13 mouse cellular contexts compared by ENCODE assay signal in genomic region chr3:70311055-70311454, GRCm38 (mm10).
A peak's percentile ranks its signal among the peaks of the same experiment; 100 is the strongest.
DNase-seq lines count a peak whose midpoint lies in the region.
"Had no signal": no experiment of that assay in that cellular context is flagged by ENCODE, and none has a peak within 500 bp of the region (broad histone marks: within the 10 kb centered on the region; RNA-seq: fewer than 3 reads in every experiment).

No protein-coding gene starts in this region.

- intact Hi-C loops in left cerebral cortex, postnatal 10 days (cut with DNase I) = no loop called here

- peak; percentile 28 to 74 for DNase-seq in frontal cortex, postnatal 36 days (ENCODE audit: low spot score in 2 of 2)
- no peak for DNase-seq in frontal cortex, postnatal 25 days (ENCODE audit: low spot score in 2 of 2)
- DNase-seq in left cerebral cortex, adult 11 months (ENCODE audit: low spot score) = peak; percentile 33
- no peak for DNase-seq in left cerebral cortex, postnatal 10 days (ENCODE audit: extremely low spot score in 1 of 2, low spot score in 2 of 2)
- peak; percentile 6 to 45 for DNase-seq in right cerebral cortex, postnatal 36 days (ENCODE audit: low spot score in 2 of 2)
- no peak for DNase-seq in right cerebral cortex, postnatal 14 days
- no peak for DNase-seq in urinary bladder, adult 2 months (ENCODE audit: low spot score)
- DNase-seq: adrenal gland, postnatal 14 days; cerebellum, adult 18-20 months; cerebellum, adult 9-11 months; cerebellum, postnatal 36 days; gastrocnemius, adult 2 months; gastrocnemius, postnatal 25 days had no signal

Comparison
In these comparisons a context has a peak if more than half of its experiments do, and no peak if none do; other contexts are left out.
1. DNase-seq: peak in frontal cortex, postnatal 36 days (2 of 2), left cerebral cortex, adult 11 months (single experiment) and right cerebral cortex, postnatal 36 days (2 of 2); none in frontal cortex, postnatal 25 days (0 of 2), left cerebral cortex, postnatal 10 days (0 of 2), right cerebral cortex, postnatal 14 days (single experiment) and urinary bladder, adult 2 months (single experiment).